Mouse (Mus musculus) heart, adult 2 months (tissue): Measurements from ENCODE around the gene Ap4s1. TPM values are rescaled to one million over a fixed set of nuclear protein-coding genes. Genes with fewer than 3 reads are reported as not detected.
"Not testable (repeated sequence)": the region's sequence is repeated elsewhere in the genome, so short reads cannot be mapped to it uniquely, and the experiment has no call there.

Experiments used
- DNase-seq, 2 experiments: peaks; one replicate each; pipeline ENCODE4 v3.0.0; 2021
- H3K27ac ChIP-seq: fragments of 200-600 bp; 2 replicates; pipeline ENCODE4 v1.8.1; 2022
- H3K27me3 ChIP-seq: fragments of 200-500 bp; 2 replicates; pipeline ENCODE4 v1.6.1; 2012; ENCODE audit warnings: mild to moderate bottlenecking, low read length, inconsistent platforms, mixed read lengths; ENCODE audit not compliant: control insufficient read depth, insufficient read depth
- H3K36me3 ChIP-seq: fragments of 200-500 bp; 2 replicates; pipeline ENCODE4 v1.6.1; 2012; ENCODE audit warnings: low read length, inconsistent platforms; ENCODE audit not compliant: control insufficient read depth, insufficient read depth
- H3K4me1 ChIP-seq: fragments of 200-500 bp; 2 replicates; pipeline ENCODE4 v1.6.1; 2011; ENCODE audit warnings: low read length; ENCODE audit not compliant: control insufficient read depth, insufficient read depth
- H3K4me3 ChIP-seq: fragments of 200-600 bp; 2 replicates; pipeline ENCODE4 v1.8.1; 2022
- H3K79me2 ChIP-seq: fragments of 200-500 bp; replicated peaks from 2 replicates; pipeline ENCODE4 v1.6.1; 2012; ENCODE audit warnings: mild to moderate bottlenecking, inconsistent platforms, low read length, moderate library complexity, mixed read lengths; ENCODE audit not compliant: control insufficient read depth, insufficient read depth
- H3K9ac ChIP-seq: fragments of 200-500 bp; 2 replicates; pipeline ENCODE4 v1.6.1; 2012; ENCODE audit warnings: low read depth, mild to moderate bottlenecking, control low read depth, inconsistent platforms, low read length, mixed read lengths
- CTCF ChIP-seq: fragments of 200-600 bp; IDR thresholded peaks from 2 replicates; pipeline ENCODE4 v1.8.1; 2022; ENCODE audit warnings: antibody characterized with exemption, mild to moderate bottlenecking, moderate library complexity
- EP300 ChIP-seq: fragments of 200-500 bp; IDR thresholded peaks from 2 replicates; pipeline ENCODE4 v1.6.1; 2011; ENCODE audit warnings: low read depth, low read length, control low read depth; ENCODE audit not compliant: insufficient read depth
- POLR2A ChIP-seq: fragments of 200-500 bp; IDR thresholded peaks from 2 replicates; pipeline ENCODE4 v1.6.1; 2011; ENCODE audit warnings: mild to moderate bottlenecking, low read depth, low read length, control low read depth; ENCODE audit not compliant: insufficient read depth
- WGBS: fragments of 180-500 bp; shearing (Covaris S2); methylation state at CpG from one replicate; pipeline ENCODE4 v1.1.7; 2018; 5-methylcytosine and 5-hydroxymethylcytosine counted together
- intact Hi-C: fragments of 180-260 bp; cut with DNase I; formaldehyde crosslinking; loops from one replicate; pipeline ENCODE4 v1.15.1; 2025
- long read RNA-seq: library from polyadenylated mRNA; stranded (forward); transcript quantifications from one replicate; pipeline ENCODE4 v2.0.0, GENCODE M21; 2021
- polyA plus RNA-seq: library from polyadenylated mRNA; depleted of rRNA; stranded (reverse); fragments of >200 nt; gene quantifications from 2 replicates; pipeline ENCODE4 v1.2.3, GENCODE M21; 2012; rRNA removed
- total RNA-seq, 2 experiments: library from RNA; stranded (reverse); gene quantifications; 2 replicates each; pipeline ENCODE4 v1.2.3; 2021

The Ap4s1 gene
- total RNA-seq (10 to 100 TPM; 52.0 to 65.4 TPM), polyA plus RNA-seq (20.4 and 31.1 TPM in 2 replicates)
- long read RNA-seq, partial matches to known transcripts = 0 of 1 reads
- long read RNA-seq, other reads (novel, unspliced or antisense) = 1 of 1 reads

GRCm38 (mm10) chr12:51690893-51691844 is at the start of gene Ap4s1:
Ap4s1 (plus strand) TSS chr12:51691033.
- H3K4me1 ChIP-seq = peaks cover 14% of the 10 kb centered on the region
- H3K27me3 ChIP-seq = no peaks in the 10 kb centered on the region
- H3K9ac ChIP-seq = peak within 1 kb of the TSS; percentile 98
- intact Hi-C loops = loop anchor here (2.0 kb wide), 1 partner anchor 14 kb away; no protein-coding TSS in a partner anchor
- under 1% methylated on average over 88 of the region's 108 CpGs for WGBS
- H3K27ac ChIP-seq = peak within 1 kb of the TSS; percentile 99
- peaks cover 21% of the 10 kb centered on the region for H3K36me3 ChIP-seq
- TF ChIP-seq EP300 (no peak), POLR2A (0 out of 2 replicates have a peak, but pooled peaks have one; percentile 45), CTCF (no peak)
- DNase-seq = peak; percentile 86
- H3K4me3 ChIP-seq = peak within 1 kb of the TSS; percentile 86
- peaks cover 4% of the 10 kb centered on the region; the same call in 1 of the 2 replicates for H3K79me2 ChIP-seq

GRCm38 (mm10) chr12:51641871-51642270 is 49.0 kb upstream of the Ap4s1 start:
- intact Hi-C loops = no loop called here
- H3K4me1 ChIP-seq = no peaks in the 10 kb centered on the region; the same call in none of the 2 replicates
- H3K36me3 ChIP-seq = peaks cover 22% of the 10 kb centered on the region
- H3K27ac ChIP-seq = no peak overlapping the region
- H3K4me3 ChIP-seq = no peak overlapping the region
- H3K9ac ChIP-seq = no peak overlapping the region
- WGBS = 15% methylated on average over 6 of the region's 6 CpGs
- H3K79me2 ChIP-seq = no peaks in the 10 kb centered on the region; the same call in 1 of the 2 replicates
- DNase-seq = no peak
- TF ChIP-seq CTCF = no peak
- TF ChIP-seq EP300 = no peak
- no peak for TF ChIP-seq POLR2A
- H3K27me3 ChIP-seq = no peaks in the 10 kb centered on the region

GRCm38 (mm10) chr12:51649401-51649800 is 41.4 kb upstream of the Ap4s1 start:
- H3K4me1 ChIP-seq, DNase-seq, H3K4me3 ChIP-seq, H3K27me3 ChIP-seq, H3K27ac ChIP-seq, H3K9ac ChIP-seq, H3K36me3 ChIP-seq, intact Hi-C loops, H3K79me2 ChIP-seq: not testable (repeated sequence)

- no peaks in the 10 kb centered on the region; the same call in 1 of the 2 replicates for H3K79me2 ChIP-seq
- peaks cover 4% of the 10 kb centered on the region for H3K36me3 ChIP-seq
- DNase-seq = no peak
- H3K4me1 ChIP-seq = no peaks in the 10 kb centered on the region
- no peak overlapping the region for H3K4me3 ChIP-seq
- H3K9ac ChIP-seq = no peak overlapping the region
- H3K27me3 ChIP-seq = no peaks in the 10 kb centered on the region
- 86% methylated on average over 1 of the region's 1 CpGs for WGBS
- intact Hi-C loops = no loop called here
- H3K27ac ChIP-seq = no peak overlapping the region
- no peak for TF ChIP-seq EP300
- TF ChIP-seq POLR2A = no peak
- no peak for TF ChIP-seq CTCF
These were observed 34.8 kb upstream of the Ap4s1 start for GRCm38 (mm10) chr12:51655944-51656465.

GRCm38 (mm10) chr12:51663011-51663410 is 27.8 kb upstream of the Ap4s1 start:
- no peaks in the 10 kb centered on the region for H3K27me3 ChIP-seq
- H3K27ac ChIP-seq = no peak overlapping the region
- no peak overlapping the region for H3K4me3 ChIP-seq
- intact Hi-C loops = no loop called here
- H3K79me2 ChIP-seq = peaks cover 6% of the 10 kb centered on the region
- peaks cover 6% of the 10 kb centered on the region for H3K4me1 ChIP-seq
- TF ChIP-seq POLR2A (no peak), EP300 (no peak)
- DNase-seq = no peak
- no peak overlapping the region for H3K9ac ChIP-seq
- H3K36me3 ChIP-seq = peaks cover 11% of the 10 kb centered on the region

- H3K36me3 ChIP-seq = peaks cover 11% of the 10 kb centered on the region
- H3K4me1 ChIP-seq = peaks cover 6% of the 10 kb centered on the region
- intact Hi-C loops = no loop called here
- H3K27ac ChIP-seq = no peak overlapping the region
- no peak for TF ChIP-seq POLR2A
- TF ChIP-seq EP300 = no peak
- TF ChIP-seq CTCF = no peak
- no peak for DNase-seq
- H3K79me2 ChIP-seq = peaks cover 6% of the 10 kb centered on the region
- H3K4me3 ChIP-seq = no peak overlapping the region
- H3K27me3 ChIP-seq = no peaks in the 10 kb centered on the region
- H3K9ac ChIP-seq = no peak overlapping the region
These were observed 26.9 kb upstream of the Ap4s1 start for GRCm38 (mm10) chr12:51663908-51664307.
